ENCODE assay signal across 19 mouse cellular contexts in genomic region chr12:73475774-73476173, GRCm38 (mm10).
DNase-seq lines count a peak whose midpoint lies in the region; ATAC-seq lines count a peak whose summit lies in the region.
"Had no signal": no experiment of that assay in that cellular context is flagged by ENCODE, and none has a peak within 500 bp of the region (broad histone marks: within the 10 kb centered on the region; RNA-seq: fewer than 3 reads in every experiment).

No protein-coding gene starts in this region.

- intact Hi-C loops in left cerebral cortex, postnatal 14 days (cut with DNase I), result no loop called here

- DNase-seq in frontal cortex, postnatal 14 days (ENCODE audit: low spot score in 2 of 2), result no peak
- DNase-seq in left cerebral cortex, postnatal 14 days (ENCODE audit: low spot score in 2 of 2), result peak; percentile 12 to 22
- no peak for DNase-seq in left cerebral cortex, adult 11 months (ENCODE audit: low spot score)
- DNase-seq in NIH3T3 (ENCODE audit: low read depth), result peak; percentile 64
- peak; percentile 3 to 4 for DNase-seq in right cerebral cortex, postnatal 36 days (ENCODE audit: low spot score in 2 of 2)
- no peak for DNase-seq in heart, adult 11 months
- DNase-seq: adrenal gland, postnatal 14 days; cerebellum, adult 18-20 months; cerebellum, postnatal 10 days; kidney, adult 18-20 months; kidney, postnatal 25 days; liver, postnatal 0 days; lung, postnatal 36 days; thymus, postnatal 14 days had no signal

- peak; percentile 64; the same call in 1 of the 2 replicates for ATAC-seq in frontal cortex, adult (ENCODE audit: low TSS enrichment)
- ATAC-seq: forebrain, embryonic 15.5 days; hindbrain, embryonic 16.5 days; liver, embryonic 12.5 days; liver, postnatal 0 days; midbrain, embryonic 16.5 days had no signal

Comparison
In these comparisons a context has a peak if more than half of its experiments do, and no peak if none do; other contexts are left out.
1. DNase-seq: peak in left cerebral cortex, postnatal 14 days (2 of 2), NIH3T3 (single experiment) and right cerebral cortex, postnatal 36 days (2 of 2); none in frontal cortex, postnatal 14 days (0 of 2), left cerebral cortex, adult 11 months (single experiment) and heart, adult 11 months (single experiment).